Mouse (Mus musculus): ENCODE measurements around the gene Ptprd.

Ptprd gene

DNA sequence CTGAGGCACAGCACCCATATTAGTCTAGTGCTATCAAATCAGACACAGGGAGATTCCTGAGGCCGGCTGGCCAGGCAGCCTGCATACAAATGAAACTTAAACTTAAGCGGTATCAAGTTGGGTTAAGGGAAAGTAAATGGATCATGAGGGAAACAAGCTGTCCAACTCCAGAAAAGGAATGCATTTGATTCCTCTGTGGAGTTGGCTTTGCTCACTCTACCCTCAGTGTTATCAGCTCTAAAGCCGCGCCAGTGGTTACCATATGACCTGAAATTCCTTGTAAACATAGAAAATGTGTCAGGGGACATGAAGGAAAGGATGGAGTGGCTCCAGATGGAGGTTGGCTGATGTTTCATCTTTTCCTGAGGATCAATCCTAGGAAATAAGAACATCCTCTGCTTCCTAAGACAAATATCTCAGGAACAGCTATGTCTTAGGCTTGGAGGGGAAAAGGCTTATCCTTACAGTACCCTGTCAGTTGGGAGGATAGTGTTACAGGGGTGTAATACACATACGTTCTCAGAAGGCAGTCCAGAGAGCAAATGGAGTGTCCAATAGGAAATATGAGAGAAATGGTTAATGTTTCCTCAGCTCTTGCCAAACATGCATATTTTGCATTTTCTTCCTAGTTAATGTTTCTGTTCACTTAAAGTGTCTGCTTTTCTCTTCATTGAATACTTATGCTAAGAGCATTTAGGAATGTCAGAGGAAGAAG, 697.7 kb downstream of the Ptprd start:
- Histone ChIP-seq H3K36me3 (ENCODE audit: insufficient read depth, low read length) (no peaks in the 10 kb centered on the region), H3K4me3 (replicated peaks; ENCODE audit: low read length) (no peak overlapping the region), H3K4me1 (replicated peaks; ENCODE audit: low read depth, low read length) (no peaks in the 10 kb centered on the region), H3K27me3 (ENCODE audit: insufficient read depth, low read length) (no peaks in the 10 kb centered on the region), H3K9me3 (ENCODE audit: low read length) (no peaks in the 10 kb centered on the region)
- no peak for TF ChIP-seq NANOG (IDR thresholded peaks at IDR 0.05; ENCODE audit: borderline replicate concordance, low read length)
- TF ChIP-seq POU5F1 (IDR thresholded peaks at IDR 0.05; ENCODE audit: borderline replicate concordance, low read length), result no peak
- TF ChIP-seq CTCF (conservative IDR thresholded peaks at IDR 0.05; ENCODE audit: low read length), result no peak

DNA sequence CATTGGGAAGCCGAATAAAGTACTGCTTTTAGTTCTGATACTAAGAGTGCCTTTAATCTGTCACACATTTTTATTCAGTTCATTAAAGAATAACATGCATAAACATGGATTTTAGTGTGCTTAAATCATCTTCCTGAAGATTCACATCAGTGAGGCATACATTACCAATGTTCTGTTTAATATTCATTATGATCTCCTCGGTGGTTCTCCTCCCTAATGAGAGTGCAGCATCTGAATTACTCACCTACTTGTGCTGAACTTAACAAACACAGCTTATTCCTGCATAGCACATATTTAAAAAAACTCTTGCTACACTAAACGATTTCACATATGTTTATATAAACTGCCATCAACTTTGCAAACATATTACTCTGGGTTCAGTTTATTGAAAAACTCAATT, 698.7 kb downstream of the Ptprd start:
- no peaks in the 10 kb centered on the region for H3K36me3 ChIP-seq (ENCODE audit: insufficient read depth, low read length)
- no peak for TF ChIP-seq POU5F1 (IDR thresholded peaks at IDR 0.05; ENCODE audit: borderline replicate concordance, low read length)
- TF ChIP-seq CTCF (conservative IDR thresholded peaks at IDR 0.05; ENCODE audit: low read length), result no peak
- no peak for TF ChIP-seq NANOG (IDR thresholded peaks at IDR 0.05; ENCODE audit: borderline replicate concordance, low read length)
- no peaks in the 10 kb centered on the region for H3K27me3 ChIP-seq (ENCODE audit: insufficient read depth, low read length)
- H3K9me3 ChIP-seq (ENCODE audit: low read length), result no peaks in the 10 kb centered on the region
- no peaks in the 10 kb centered on the region for H3K4me1 ChIP-seq (replicated peaks; ENCODE audit: low read depth, low read length)
- H3K4me3 ChIP-seq (replicated peaks; ENCODE audit: low read length), result no peak overlapping the region

DNA sequence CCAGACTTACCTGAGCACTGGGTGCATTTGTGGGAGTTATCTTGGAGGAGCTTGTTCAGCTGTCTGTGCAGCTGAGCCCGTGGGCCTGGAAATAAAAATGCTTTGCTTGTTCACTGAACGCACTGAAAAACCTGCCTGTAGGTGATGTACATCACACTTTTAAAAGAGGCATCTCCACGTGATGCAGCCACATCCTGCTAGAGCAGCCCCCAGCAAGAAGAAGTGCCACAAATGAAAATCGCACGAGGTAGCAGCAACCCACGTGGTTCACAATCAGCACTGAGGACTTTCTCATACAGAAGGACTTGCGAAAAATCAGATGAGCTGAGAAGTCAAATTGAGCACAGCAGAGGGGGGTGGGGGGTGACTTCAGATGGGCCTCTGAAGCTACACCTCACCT, 757.7 kb downstream of the Ptprd start:
- H3K36me3 ChIP-seq (ENCODE audit: insufficient read depth, low read length), result no peaks in the 10 kb centered on the region
- no peaks in the 10 kb centered on the region for H3K27me3 ChIP-seq (ENCODE audit: insufficient read depth, low read length)
- H3K9me3 ChIP-seq (ENCODE audit: low read length), result no peaks in the 10 kb centered on the region
- H3K4me1 ChIP-seq (replicated peaks; ENCODE audit: low read depth, low read length), result no peaks in the 10 kb centered on the region
- no peak for TF ChIP-seq CTCF (conservative IDR thresholded peaks at IDR 0.05; ENCODE audit: low read length)
- no peak overlapping the region for H3K4me3 ChIP-seq (replicated peaks; ENCODE audit: low read length)

DNA sequence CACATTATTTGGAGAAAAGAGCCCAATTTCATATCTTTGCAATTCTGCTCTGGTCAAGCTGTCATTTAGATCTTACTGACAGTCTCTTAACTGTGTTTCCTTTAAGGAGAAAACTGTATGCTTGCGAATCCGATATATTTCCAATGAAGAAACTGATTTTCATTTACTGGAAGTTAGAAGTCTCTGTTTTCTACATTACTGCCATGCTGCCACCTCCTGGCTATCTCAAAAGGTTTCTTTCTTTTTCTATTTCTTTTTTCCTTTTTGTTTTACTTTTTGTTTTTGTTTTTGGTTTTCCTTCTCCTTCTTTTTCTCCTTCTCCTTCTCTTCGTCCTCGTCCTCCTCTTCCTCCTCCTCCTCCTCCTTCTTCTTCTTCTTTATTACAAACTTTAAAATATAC, 812.6 kb downstream of the Ptprd start:
- H3K4me3 ChIP-seq (replicated peaks; ENCODE audit: low read length), result no peak overlapping the region
- H3K9me3 ChIP-seq (ENCODE audit: low read length), result no peaks in the 10 kb centered on the region
- H3K27me3 ChIP-seq (ENCODE audit: insufficient read depth, low read length), result no peaks in the 10 kb centered on the region
- no peak for TF ChIP-seq CTCF (conservative IDR thresholded peaks at IDR 0.05; ENCODE audit: low read length)
- no peak for TF ChIP-seq NANOG (IDR thresholded peaks at IDR 0.05; ENCODE audit: borderline replicate concordance, low read length)
- no peak for TF ChIP-seq POU5F1 (IDR thresholded peaks at IDR 0.05; ENCODE audit: borderline replicate concordance, low read length)
- H3K4me1 ChIP-seq (replicated peaks; ENCODE audit: low read depth, low read length), result no peaks in the 10 kb centered on the region
- no peaks in the 10 kb centered on the region for H3K36me3 ChIP-seq (ENCODE audit: insufficient read depth, low read length)

DNA sequence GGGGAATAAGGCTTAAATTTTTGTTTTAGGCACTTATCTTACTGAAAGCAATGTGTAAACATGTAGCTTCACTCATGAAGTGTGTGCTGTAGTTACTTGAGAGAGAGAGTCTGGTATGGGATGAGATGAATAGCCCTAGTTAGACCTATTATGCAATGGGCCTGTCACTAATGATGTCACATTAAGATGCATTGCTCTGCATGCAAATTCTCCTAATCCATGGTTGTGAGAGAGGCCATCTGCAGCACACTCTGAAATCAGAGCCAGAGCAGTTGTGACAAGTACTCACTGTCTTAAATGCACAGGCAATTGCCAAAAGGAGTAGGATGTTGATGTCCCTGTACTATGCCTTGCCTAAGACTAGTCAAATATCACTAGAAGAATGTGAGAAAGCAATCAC, 850.0 kb downstream of the Ptprd start:
- Histone ChIP-seq H3K9me3 (ENCODE audit: low read length) (no peaks in the 10 kb centered on the region), H3K4me1 (replicated peaks; ENCODE audit: low read depth, low read length) (no peaks in the 10 kb centered on the region), H3K27me3 (ENCODE audit: insufficient read depth, low read length) (no peaks in the 10 kb centered on the region), H3K36me3 (ENCODE audit: insufficient read depth, low read length) (no peaks in the 10 kb centered on the region), H3K4me3 (replicated peaks; ENCODE audit: low read length) (no peak overlapping the region)
- no peak for TF ChIP-seq POU5F1 (IDR thresholded peaks at IDR 0.05; ENCODE audit: borderline replicate concordance, low read length)
- TF ChIP-seq NANOG (IDR thresholded peaks at IDR 0.05; ENCODE audit: borderline replicate concordance, low read length), result no peak
- no peak for TF ChIP-seq CTCF (conservative IDR thresholded peaks at IDR 0.05; ENCODE audit: low read length)

GRCm38 (mm10) chr4:77327198-77327597, 884.6 kb downstream of the Ptprd start:
- H3K27me3 ChIP-seq (ENCODE audit: insufficient read depth, low read length), result no peaks in the 10 kb centered on the region
- H3K9me3 ChIP-seq (ENCODE audit: low read length), result no peaks in the 10 kb centered on the region
- no peak overlapping the region for H3K4me3 ChIP-seq (replicated peaks; ENCODE audit: low read length)
- no peaks in the 10 kb centered on the region for H3K36me3 ChIP-seq (ENCODE audit: insufficient read depth, low read length)
- no peaks in the 10 kb centered on the region for H3K4me1 ChIP-seq (replicated peaks; ENCODE audit: low read depth, low read length)
- TF ChIP-seq POU5F1 (IDR thresholded peaks at IDR 0.05; ENCODE audit: borderline replicate concordance, low read length) (no peak), CTCF (conservative IDR thresholded peaks at IDR 0.05; ENCODE audit: low read length) (no peak), NANOG (IDR thresholded peaks at IDR 0.05; ENCODE audit: borderline replicate concordance, low read length) (no peak)

DNA sequence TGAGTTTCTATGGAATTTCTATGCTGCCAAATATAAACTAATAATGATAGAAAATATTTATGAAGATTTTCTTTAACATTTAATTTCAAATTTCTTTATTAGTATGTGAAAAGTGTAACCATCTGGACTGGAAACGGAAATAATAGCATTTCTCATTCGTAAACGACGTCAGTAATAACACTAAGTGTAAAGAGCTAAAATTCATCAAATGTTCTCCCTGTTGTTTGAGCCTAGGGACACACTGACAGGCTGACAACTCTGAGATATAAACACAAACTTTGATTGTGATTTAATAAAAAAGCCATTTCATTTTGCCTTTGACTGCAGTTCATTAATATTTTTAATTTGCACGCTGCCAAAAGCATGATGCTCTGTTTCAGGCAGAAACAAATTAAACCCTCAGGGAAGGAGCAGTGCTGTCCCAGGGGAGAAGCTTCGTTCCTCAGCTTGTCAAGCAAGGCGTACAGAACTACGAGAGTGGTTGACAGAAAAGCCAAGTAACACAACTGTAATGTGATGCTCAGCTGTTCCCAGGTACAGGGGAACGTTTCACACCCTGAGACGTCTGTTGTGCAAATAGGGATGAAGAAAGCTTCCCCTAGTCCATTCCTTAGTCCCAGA, 894.6 kb downstream of the Ptprd start:
- no peak for TF ChIP-seq NANOG (IDR thresholded peaks at IDR 0.05; ENCODE audit: borderline replicate concordance, low read length)
- TF ChIP-seq CTCF (conservative IDR thresholded peaks at IDR 0.05; ENCODE audit: low read length), result no peak
- no peak for TF ChIP-seq POU5F1 (IDR thresholded peaks at IDR 0.05; ENCODE audit: borderline replicate concordance, low read length)
- H3K4me3 ChIP-seq (replicated peaks; ENCODE audit: low read length), result no peak overlapping the region
- no peaks in the 10 kb centered on the region for H3K4me1 ChIP-seq (replicated peaks; ENCODE audit: low read depth, low read length)
- H3K36me3 ChIP-seq (ENCODE audit: insufficient read depth, low read length), result no peaks in the 10 kb centered on the region
- no peaks in the 10 kb centered on the region for H3K27me3 ChIP-seq (ENCODE audit: insufficient read depth, low read length)
- H3K9me3 ChIP-seq (ENCODE audit: low read length), result no peaks in the 10 kb centered on the region

GRCm38 (mm10) chr4:77316644-77317043, 895.1 kb downstream of the Ptprd start:
- Histone ChIP-seq H3K4me3 (replicated peaks; ENCODE audit: low read length) (no peak overlapping the region), H3K27me3 (ENCODE audit: insufficient read depth, low read length) (no peaks in the 10 kb centered on the region), H3K9me3 (ENCODE audit: low read length) (no peaks in the 10 kb centered on the region), H3K4me1 (replicated peaks; ENCODE audit: low read depth, low read length) (no peaks in the 10 kb centered on the region), H3K36me3 (ENCODE audit: insufficient read depth, low read length) (no peaks in the 10 kb centered on the region)
- TF ChIP-seq NANOG (IDR thresholded peaks at IDR 0.05; ENCODE audit: borderline replicate concordance, low read length) (no peak), CTCF (conservative IDR thresholded peaks at IDR 0.05; ENCODE audit: low read length) (no peak), POU5F1 (IDR thresholded peaks at IDR 0.05; ENCODE audit: borderline replicate concordance, low read length) (no peak)
